Mouse (Mus musculus) skeletal muscle tissue, adult 2 months (tissue): Measurements from ENCODE around the gene Scamp2.

Experiments
- DNase-seq: peaks from one replicate; pipeline ENCODE4 v3.0.0-alpha.2; 2012; ENCODE audit warnings: low read depth, low spot score

Gene Scamp2

DNA sequence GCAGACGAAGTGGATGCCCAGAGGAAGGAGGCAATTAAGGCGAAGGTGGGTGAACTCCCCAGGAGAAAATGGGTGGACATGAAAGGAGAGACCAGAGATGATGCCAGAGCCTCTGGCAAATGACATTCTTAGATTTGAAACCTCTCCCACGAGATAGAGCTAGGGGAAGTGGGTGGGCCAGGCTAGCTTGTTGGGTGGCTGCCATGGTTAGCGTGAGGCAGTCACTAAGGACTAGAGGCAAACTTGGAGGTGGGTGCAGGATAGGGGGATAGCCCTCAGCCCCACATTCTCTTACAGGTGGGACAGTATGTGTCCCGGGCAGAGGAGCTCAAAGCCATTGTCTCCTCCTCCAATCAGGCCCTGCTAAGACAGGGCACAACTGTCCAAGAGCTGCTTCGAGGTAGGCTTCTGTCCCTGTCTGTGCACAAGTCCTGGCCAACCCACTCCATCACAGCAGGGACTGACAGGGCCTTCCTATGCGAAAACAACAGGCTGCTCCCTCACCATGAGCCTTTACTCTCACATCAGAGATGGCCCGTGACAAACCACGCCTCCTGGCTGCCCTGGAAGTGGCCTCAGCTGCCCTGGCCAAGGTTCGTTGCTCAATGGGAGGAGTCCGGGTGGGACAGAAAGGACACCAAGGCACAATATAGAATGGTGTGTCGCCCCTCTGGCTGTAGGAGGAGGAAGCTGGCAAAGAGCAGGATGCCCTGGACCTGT lies 32.9 kb downstream of the Scamp2 start:
- DNase-seq = no peak

DNA sequence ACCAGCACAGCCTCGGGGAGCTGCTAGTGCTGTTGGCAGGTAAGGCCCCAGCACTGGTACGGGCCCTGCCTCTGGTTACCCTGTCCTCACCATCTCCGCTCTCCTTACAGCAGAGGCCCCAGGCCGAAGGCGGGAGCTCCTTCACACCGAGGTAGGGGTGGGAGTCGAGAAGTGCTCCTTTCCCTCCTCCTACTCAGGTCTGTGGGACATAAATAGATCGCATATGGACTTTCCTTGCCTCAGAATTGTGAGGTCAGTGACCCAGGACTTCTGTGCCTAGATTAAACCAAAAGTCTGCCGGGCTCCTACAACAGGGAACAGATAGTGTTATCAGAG lies 33.4 kb downstream of the Scamp2 start:
- DNase-seq = no peak

DNA sequence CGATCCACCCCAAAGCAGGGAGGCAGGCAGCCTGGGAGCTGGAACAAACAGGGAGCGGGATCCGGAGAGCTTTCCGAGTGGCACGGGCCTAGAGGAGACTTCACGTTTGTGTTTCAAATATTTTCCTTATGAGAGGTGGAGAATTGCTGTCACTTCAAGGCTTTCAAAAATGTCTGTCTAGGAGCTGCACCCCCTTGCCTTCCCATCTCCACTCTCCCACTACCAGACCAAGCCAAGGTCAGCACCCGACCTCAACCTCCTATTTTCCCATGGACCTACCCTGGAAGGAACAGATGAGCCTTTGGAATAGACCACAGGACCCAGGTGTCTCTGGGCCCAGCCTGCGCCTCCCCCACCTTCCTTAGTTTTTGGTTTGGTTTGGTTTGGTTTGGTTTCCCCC lies 36.5 kb downstream of the Scamp2 start:
- DNase-seq = no peak

DNA sequence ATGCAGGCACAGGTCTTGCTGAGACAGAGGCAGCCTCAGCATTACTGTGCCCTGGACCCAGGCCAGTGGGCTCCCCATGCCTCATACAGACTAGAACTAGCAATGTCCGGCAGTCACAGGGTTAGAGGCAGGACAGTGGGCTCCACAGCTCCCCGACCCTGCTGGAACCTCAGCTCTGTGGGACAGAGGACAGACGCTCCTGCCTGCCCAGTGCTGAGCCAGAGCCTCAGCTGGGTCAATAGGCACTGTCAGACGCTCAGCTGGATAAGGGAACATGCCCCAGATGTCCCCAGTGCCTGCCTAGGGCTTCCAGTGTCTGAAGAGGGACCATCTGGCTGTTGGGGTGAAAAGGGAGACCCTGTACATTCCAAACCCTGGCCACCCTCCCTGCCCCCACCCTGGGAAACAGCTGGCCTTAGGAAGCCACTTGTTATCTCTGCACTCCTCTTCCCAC lies 37.2 kb downstream of the Scamp2 start:
- DNase-seq = no peak

DNA sequence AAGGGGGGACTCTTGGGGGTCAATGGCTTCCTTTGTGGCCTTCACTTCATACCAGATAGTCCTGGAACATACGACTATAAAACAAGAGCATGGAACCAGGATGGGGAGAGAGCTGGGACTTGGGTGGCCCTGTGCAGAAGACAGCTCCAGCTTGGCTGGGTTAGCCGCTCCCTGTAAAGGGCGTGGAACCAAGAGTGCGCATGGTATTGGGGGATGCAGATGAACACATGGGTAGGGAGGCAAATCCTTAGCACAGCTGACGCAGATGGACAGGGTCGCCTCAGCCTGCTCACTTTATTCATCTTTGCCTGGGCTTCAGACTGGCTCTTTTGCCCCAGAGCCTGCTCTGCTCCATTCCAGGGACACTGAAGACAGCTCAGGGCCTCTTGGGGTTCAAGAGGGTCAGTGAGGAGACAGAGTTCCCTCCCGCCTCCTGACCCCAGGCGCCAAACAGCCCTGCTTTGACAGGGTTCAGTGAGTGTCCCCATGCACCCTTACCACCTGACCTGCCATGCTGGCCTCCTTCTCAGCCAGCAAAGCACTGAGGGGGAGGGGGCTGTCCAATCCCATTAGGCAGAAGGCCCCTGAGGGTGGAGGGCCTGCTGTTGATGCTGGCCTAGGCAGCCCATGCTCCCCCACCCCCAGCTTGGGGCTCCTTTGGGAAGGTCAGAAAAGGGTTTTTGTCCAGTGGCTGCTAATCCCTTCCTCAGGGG lies 38.3 kb downstream of the Scamp2 start:
- no peak for DNase-seq

DNA sequence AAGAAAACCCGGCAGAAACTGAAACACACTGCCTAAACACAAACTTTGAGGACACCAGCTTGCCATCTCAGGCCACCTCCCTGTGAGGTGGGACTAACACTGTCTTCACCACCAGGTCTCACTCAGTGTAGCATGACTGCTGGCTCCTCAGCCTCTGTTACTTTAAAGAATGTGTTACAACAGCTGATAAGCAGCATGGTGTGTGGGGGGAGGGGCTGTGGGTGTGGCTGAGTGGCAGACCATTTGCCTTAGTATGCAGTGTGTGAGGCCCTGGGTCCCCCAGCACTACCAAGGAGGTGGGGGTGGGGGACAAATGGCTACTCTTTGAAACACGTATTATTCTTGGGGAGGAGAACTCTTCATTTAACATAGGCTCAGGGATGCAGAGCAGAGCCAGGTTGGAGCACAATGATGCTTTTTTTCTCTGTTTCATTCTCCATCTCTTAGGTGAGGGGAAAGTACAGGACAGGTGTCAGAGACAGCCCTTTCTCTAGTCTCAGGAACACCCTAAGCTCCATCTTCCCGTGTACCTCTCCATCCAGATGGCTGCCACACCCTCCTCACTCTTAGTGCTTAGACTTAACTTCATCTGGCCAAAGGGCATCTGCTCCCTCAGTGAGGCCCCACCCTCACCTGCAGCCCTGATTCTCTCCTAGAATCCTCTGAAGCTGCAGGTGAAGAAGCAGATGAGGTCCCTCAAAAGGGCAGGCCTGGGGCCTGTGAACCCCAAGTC lies 40.0 kb downstream of the Scamp2 start:
- no peak for DNase-seq

DNA sequence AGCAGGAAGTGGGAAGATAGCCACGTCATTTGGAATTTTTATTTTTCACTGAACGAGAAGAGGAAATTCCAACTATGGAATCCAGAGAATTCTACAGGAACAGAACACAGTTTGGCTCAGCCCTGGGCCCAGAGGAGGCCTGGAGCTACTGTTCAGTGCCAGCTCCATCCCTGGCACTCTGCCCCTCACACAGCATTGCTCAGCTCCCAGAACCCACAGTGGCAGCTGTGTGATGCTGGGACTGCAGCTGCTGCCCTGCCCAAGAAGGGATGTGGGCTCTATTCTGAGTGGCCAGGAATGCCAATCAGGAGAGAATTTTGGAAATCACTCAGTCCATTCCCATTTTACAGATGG lies 40.6 kb downstream of the Scamp2 start:
- no peak for DNase-seq

DNA sequence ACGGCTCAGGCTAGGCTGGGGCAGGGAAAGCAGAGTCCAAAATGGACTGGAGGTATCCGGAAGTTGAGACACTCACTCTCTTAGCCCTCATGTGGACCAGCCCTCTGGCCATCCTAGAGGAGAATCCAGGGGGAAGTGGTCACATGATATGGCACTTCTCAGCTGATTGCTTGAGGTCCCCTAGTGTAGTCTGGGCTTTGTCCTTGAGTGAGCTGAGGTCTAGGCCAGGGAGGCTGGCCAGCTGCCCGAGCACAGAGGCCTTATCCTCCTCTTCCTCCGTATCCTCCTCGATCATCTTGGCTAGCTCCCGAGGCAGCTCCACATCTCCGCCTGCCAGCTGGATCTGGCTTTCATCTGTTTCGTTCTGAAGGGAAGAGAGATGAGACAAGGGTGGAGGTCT lies 41.4 kb downstream of the Scamp2 start:
- DNase-seq = no peak

DNA sequence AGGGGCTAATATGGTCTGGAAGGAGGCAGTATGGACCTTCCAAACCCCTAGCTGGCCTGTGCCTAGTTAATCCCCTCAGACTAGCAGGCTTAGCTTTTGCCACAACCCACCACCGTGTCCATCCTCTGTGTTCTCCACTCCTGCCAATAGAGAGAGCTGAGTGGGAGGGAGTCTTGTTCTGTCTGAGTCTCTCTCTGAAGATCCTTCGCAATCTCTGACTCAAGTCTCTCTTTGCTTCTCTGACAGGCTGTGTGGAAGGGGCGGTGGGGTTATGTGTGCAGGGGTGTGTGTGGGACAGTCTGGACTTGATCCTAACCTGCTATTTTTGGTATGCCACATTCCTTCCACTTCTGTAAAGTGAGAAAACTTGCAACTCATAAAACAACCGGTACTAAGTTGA lies 44.1 kb downstream of the Scamp2 start:
- no peak for DNase-seq

DNA sequence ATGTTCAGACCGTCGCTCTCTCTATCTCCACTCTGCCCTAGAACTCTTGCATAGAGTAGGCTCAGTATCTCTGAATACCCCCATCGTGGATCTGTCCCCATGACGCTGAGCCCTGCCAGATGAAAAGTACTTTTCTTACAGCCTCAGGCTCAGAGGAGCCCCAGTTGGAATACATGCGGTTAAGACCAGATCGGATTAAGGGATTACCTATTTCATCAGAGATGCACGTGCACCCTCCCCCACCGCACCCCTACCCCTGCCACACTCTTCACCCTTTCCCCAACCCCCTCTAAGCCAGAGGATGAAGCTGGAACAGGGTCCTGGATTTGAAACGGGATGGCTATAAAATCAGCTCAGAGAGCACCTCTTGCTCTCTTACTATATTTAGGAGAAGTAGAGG lies 44.8 kb downstream of the Scamp2 start:
- no peak for DNase-seq

DNA sequence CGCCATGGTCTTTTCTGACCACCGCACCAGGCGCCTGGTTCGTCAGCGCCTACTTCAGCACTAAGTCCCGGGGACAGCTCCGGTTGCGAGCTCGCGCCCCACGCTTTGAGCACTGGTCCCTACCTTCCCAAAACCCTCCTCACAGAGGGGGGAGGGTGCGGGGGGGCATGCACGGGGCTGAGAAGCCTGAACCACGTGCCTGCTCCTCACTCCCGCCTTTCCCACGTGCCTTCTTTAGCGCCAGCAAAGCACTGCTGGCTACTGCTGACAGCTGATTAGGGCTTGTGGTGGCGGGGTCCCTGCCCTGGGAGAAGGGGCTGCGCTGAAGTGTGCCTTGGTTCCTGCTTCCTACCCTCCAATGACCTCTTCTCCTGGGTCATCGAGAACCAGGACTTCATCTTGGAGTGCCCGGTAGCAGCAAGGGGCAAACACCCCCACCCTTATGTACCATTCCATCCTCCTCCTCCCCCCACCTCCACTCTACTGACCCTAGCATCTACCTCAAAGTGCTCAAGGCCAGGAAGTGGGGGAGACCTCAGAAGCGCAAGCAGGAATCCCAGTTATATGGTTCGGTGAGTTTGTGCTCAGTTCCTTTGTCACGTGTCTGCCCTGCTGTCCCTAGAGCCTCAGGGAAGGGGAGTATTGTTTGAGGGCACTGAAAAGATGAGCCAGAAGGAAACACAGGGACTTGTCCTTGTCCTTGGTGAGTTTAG lies 45.6 kb downstream of the Scamp2 start, which contains the start of gene Cplx3:
TSS of gene Cplx3 (minus strand) at position 143 of the 713 bp plus-strand sequence.
- DNase-seq = no peak

DNA sequence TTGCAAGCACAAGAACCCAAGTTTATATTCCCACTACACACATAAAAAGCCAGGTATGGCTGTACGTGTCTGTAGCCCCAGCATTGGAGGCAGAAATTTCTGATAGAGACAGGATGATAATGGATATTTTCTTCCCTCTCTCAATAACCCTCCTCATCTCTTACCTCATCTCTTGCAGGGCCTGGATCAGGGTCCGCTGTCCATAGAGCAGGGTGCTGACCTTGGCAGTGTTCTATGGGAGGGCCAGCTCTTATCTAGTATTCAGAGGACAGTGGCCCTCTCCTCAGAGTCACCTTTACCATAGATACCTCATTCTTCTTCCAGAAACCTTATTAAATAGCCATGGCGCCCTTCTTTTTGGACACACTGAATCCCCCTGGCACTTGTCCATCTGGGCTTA lies 49.1 kb downstream of the Scamp2 start:
- DNase-seq = no peak

DNA sequence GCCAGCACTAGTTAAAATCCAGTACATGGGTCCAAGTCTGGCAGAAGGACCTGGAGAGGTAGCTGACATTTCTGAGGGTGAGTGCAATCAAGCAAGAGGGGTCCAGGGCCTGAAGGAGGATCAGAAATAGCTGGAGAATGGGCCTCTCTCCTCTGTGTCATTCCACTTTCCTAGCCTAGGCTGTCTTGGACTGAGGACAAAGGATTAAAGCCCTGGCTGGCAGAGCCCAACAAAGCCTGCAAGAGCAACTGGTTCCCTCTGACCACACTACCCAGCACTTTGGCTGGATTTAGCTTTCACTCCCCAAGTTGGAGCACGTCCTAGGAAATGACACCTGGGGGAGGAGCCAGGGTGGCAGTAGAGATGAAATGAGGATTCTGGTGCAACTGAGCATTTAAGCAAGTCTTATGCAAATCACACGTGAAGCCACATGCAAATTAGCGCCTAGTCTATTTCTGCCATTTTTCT lies 49.6 kb downstream of the Scamp2 start:
- DNase-seq = no peak

DNA sequence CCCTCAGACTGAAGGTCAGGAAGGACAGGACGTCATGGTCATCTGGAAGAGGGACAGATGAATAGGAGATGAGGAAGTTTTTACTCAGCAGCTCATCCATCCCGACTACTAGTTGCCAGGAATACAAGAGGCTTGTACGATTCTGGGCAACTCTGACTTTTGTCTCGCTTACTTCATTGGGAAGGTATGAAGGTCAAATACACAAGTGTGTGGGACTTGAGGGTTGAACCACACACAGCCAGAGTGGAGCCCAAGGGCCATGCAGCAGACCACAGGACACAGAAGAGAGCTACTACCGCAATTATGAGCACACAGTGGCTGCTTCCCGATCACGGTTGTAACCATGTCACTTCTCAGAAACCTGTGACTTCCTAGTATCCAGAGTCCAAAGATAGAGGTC lies 51.8 kb downstream of the Scamp2 start:
- DNase-seq = no peak

DNA sequence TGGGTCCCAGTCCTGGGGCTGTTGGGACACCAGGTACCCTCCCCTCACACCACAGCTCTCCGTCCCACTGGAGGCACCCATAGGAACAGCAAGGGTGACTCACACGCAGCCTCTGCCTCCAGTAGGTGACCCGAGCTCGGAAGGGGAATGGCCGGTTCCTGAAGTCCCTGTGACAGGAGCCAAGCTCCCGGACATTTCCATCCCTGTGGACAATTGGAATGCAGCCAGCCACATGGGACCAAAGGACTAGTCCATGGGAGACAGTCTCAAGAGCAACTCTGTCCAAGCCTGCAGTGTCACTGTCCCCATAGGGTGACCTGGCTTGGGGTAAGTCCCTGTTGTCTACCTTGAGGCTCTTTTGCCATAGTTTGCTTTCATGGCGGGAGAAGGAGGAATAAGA lies 53.2 kb downstream of the Scamp2 start:
- DNase-seq = no peak

DNA sequence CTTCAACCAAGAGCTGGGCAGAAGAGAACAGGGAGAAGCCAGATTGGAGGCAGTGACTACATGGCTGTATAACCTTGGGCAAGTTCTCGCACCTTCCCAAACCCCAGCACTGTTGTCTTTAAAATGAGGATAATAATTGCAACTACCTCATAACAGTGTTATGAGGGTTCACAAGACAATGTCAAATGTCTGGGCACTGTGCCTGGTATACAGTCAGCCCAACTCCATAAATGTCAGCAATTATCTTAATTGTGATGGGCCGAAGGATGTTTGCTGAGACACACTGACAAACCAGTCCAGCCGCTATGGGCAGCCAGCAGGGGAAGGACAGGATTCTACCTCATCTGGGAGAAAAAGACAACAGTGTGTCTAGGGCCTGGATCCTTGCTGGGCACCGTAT lies 54.0 kb downstream of the Scamp2 start:
- no peak for DNase-seq

DNA sequence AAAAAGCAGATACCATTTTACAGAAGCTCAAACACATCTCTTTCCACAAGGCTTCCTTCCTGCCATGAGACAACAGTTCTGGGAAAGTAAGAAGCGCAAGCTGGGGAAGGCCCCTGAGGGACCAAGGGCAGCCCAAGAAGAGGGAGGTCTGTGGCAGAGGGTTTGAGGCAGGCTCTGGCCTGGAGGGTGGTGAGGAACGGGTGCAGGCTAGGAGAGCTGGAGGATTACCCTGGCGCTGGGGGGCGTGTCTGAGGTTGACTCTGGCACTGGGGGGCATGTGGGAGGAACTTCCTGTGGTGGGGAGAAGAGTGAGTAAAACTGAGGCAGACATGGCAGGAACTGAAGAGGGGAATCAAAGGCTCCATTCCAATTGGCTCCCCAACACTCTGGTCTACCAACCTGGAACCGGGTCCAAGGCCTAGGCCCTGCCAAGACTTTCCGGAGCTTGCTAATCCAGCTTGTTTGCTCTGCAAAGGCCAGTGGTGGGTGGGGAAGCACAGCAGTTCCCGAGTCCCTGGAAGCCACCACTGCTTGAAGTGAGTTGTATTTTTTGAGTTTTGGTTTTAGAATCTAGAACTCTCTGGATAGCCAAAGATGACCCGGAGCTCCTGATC lies 56.9 kb downstream of the Scamp2 start:
- no peak for DNase-seq

DNA sequence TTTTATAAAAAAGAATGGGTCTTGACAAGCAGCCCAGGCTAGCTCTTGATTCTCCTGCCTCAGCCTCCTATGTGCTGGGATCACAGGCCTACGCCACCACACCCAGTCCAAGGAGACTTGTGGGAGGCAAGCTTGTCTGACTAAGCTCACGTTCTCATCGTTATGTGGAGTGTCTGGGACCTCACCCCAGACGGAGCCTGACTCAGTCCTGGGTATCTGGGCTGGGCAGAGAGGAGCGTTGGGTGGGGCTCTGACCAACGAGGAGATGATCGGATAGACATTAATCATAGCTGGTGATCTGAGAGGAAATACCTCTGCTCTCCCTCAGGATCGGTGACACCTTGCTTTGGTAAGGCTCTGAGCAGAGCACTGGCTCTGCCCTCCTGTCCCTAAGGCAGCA lies 58.1 kb downstream of the Scamp2 start:
- DNase-seq = no peak

DNA sequence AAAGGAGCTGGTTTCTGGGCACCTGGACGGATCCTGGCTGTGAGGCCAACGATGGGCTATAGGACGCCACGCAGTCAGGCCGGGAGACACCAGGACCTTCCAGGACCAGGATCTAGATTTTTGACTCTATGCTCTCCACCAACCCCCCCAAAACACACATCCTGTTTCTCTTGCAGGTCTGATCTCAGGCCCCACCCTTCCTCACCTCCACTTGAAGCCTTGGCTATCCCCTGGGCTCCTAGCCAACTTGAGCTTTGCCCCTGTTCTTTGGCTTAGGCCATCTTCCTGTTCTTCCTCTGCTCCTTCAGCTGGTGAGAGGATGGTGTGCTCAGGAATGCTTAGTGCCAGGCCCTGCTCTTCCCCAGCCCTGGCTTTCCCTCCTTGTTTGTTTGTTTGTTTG lies 59.9 kb downstream of the Scamp2 start, which contains the start of gene Lman1l:
TSS of gene Lman1l (minus strand) at position 101 of the 400 bp plus-strand sequence.
- no peak for DNase-seq

DNA sequence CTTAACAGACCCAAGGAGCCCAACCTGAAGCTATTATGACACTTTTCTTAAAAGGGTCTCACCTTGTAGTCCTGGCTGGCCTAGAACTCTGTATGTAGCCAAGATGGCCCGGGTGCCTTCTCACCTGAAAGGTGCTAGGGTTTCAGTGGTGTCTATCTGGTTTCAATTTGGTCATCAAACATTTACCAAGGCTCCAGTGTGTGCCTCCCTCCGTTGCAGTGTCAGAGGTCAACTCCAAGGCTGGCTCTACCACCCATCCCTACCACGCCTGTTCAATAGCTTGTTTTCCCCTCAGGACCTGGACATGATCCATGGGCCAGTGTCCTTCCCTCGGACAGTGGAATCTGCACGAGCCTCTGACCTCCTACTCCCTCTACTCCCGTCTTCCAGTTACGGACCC lies 63.6 kb downstream of the Scamp2 start:
- no peak for DNase-seq

DNA sequence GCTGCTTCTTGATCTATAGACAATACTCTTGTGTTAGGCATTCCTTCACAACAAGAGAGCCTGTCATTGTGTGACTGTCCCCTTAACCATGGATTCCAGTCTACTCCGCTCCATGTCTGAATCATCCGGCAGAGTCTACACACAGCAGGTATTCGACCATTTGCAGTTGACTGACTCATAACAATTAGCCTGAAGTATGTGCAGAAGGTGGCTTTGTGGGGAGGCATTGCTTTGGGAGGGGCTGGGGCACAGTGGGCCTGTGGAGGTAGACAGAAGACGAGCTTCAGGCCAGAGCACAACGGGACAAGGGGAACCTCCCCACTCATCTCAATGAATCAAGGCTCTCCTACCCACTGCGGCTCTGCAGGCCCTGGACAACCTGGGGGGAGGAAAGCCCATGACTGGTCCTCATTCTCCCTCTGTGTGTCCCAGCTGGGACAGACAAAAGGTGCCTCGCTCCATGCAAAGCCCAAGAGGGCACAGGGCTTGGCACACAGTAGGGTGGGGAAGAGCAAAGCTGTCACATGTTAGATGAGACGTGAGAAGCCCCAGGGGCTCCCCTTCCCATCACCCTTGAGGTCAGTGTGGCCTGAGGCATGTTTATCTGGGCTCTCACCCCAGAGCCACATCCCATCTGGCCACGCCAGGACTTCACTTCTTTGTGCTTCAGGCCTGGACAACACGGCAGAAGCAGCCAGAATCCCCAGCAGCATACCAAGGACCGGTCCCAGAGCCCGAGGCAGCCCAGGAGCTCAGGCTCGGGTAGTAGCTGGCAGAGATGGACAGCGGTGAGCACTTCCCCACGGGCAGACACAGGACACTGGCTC lies 65.1 kb downstream of the Scamp2 start:
- DNase-seq = no peak
